Comparison of ENCODE assay signal across 8 mouse cellular contexts in the genomic region with DNA sequence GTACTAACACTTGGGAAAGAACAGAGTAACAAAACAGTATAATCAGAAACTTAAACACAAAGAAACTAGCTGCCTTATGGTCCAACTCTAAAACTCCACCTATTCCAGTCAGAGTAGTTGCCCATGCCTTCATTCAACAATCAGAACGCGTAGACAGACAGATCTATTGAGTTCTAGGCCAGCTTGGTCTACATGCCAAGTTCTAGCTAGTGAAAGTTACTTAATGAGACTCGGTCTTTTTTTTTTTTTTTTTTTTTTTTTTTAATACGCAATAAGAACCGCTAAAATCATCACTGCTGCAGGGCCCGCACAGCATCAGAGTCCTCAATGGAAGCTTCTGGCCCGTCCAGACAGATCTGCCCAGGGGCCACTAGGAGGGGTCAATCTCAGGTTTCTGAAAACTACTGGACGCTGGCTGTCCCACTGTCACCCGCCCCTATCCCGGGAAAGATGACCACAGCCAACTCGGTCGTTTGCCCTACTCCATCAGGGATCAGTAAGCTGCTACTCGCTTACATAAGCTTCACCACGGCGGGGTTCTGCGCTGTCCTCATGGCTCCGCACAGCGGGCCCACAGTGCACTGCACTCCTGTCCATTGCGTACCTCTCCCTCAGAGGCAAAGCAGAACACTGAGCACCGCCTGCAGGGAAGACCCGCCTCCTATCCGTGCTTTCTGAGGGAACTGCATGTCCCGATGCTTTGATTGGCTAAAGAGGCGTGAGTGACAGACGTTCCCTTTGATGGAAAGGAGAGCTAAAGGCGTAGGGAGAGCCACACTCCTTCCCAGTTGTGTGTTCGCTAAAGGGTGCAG. TPM values are rescaled to one million over a fixed set of nuclear protein-coding genes. Genes with fewer than 3 reads are reported as not detected.
DNase-seq lines count a peak whose midpoint lies in the region; ATAC-seq lines count a peak whose summit lies in the region.

A gene (plus strand): TSS at position 795 of the 812 bp plus-strand sequence.

- H3K9ac ChIP-seq in kidney, embryonic 15.5 days: peak within 1 kb of the TSS; percentile 60

- peak within 1 kb of the TSS; percentile 95 for H3K4me2 ChIP-seq in kidney, embryonic 15.5 days

- ATAC-seq in erythroblast, adult 5-6 weeks (replicated peaks; ENCODE audit: low FRiP score, poor library complexity, severe bottlenecking): peak; percentile 91
- peak; percentile 98 for ATAC-seq in kidney, embryonic 15.5 days (replicated peaks; ENCODE audit: low FRiP score)
- ATAC-seq in monocyte, adult 5-6 weeks (replicated peaks; ENCODE audit: insufficient number of reproducible peaks, low FRiP score, low TSS enrichment, poor library complexity, severe bottlenecking): peak; percentile 94

- DNase-seq in B cell, adult 2 months: peak; percentile 73 to 77
- peak; percentile 99 for DNase-seq in brain, adult 2 months (ENCODE audit: low read depth, low spot score)
- DNase-seq in heart, embryonic 10.5 days (ENCODE audit: low spot score): peak; percentile 97
- DNase-seq in liver: peak; percentile 88
- DNase-seq in spleen, postnatal 4 days (ENCODE audit: low spot score in 2 of 2): peak; percentile 82 to 86

- peak within 1 kb of the TSS; percentile 92 for H3K27ac ChIP-seq in heart, embryonic 10.5 days
- peak within 1 kb of the TSS; percentile 98 for H3K27ac ChIP-seq in kidney, embryonic 15.5 days

- 1% methylated on average over 27 of the region's 27 CpGs for WGBS in heart, embryonic 10.5 days
- 1% methylated on average over 27 of the region's 27 CpGs for WGBS in kidney, embryonic 15.5 days

- H3K4me3 ChIP-seq in heart, embryonic 10.5 days: peak within 1 kb of the TSS; percentile 79
- H3K4me3 ChIP-seq in kidney, embryonic 15.5 days (replicated peaks): peak within 1 kb of the TSS; percentile 76

- no peaks in the 10 kb centered on the region for H3K9me3 ChIP-seq in heart, embryonic 10.5 days
- peaks cover 6% of the 10 kb centered on the region; the same call in 1 of the 2 replicates for H3K9me3 ChIP-seq in kidney, embryonic 15.5 days (replicated peaks)

- peaks cover 37% of the 10 kb centered on the region for H3K36me3 ChIP-seq in heart, embryonic 10.5 days
- peaks cover 41% of the 10 kb centered on the region for H3K36me3 ChIP-seq in kidney, embryonic 15.5 days

- H3K27me3 ChIP-seq in heart, embryonic 10.5 days (ENCODE audit: insufficient read depth, poor library complexity, severe bottlenecking): no peaks in the 10 kb centered on the region
- H3K27me3 ChIP-seq in kidney, embryonic 15.5 days: no peaks in the 10 kb centered on the region

- no peaks in the 10 kb centered on the region for H3K4me1 ChIP-seq in heart, embryonic 10.5 days
- peaks cover 7% of the 10 kb centered on the region; the same call in 1 of the 2 replicates for H3K4me1 ChIP-seq in kidney, embryonic 15.5 days

RNA-seq across cellular contexts. Expression of the gene that starts here (rescaled TPM):
- total RNA-seq in erythroblast, adult 5-6 weeks (2015; ENCODE audit: low replicate concordance): 2.1 TPM in 1 of 2 replicates, not detected in the other
- 1.8 and 2.4 TPM in 2 replicates for total RNA-seq in erythroblast, adult 5-6 weeks (2017; ENCODE audit: low replicate concordance)
- 6.4 and 8.9 TPM in 2 replicates for polyA plus RNA-seq in heart, embryonic 10.5 days (2016; fragmentation: Nextera tagmentation; extraction: Ambion mirVana)
- polyA plus RNA-seq in kidney, embryonic 15.5 days (2015; fragmentation: Nextera tagmentation; extraction: Ambion mirVana): 10.5 and 11.7 TPM in 2 replicates
- 8.6 to 11.7 TPM (median 10.1 TPM) in 3 replicates for total RNA-seq in monocyte, adult 5-6 weeks (2017)

Comparison
In these comparisons a context has a peak if more than half of its experiments do, and no peak if none do; other contexts are left out.
1. Peak in every context shown above with its lines: DNase-seq, ATAC-seq, H3K4me3 ChIP-seq and H3K27ac ChIP-seq.